Mouse (Mus musculus) cerebellum, adult 9-10 months (tissue): ENCODE measurements around the gene Olfr137.

Source experiments
- DNase-seq: peaks from one replicate; pipeline ENCODE4 v3.0.0; 2022

Olfr137 gene

GRCm38 (mm10) chr17:38307470-38307869 lies at the start of gene Olfr137:
Gene Olfr137, minus strand, starts transcription at chr17:38307570.
- no peak for DNase-seq

- no peak for DNase-seq
These were observed 22.2 kb upstream of the Olfr137 start, which contains the start of gene Olfr136 for GRCm38 (mm10) chr17:38329531-38329930. Gene Olfr136, plus strand, starts transcription at chr17:38329831.

- no peak for DNase-seq
These were observed 46.6 kb downstream of the Olfr137 start, which contains the start of gene Olfr138 for GRCm38 (mm10) chr17:38260735-38261134. Gene Olfr138, plus strand, starts transcription at chr17:38261035.
